Mouse (Mus musculus): ENCODE measurements around the gene Prl5a1.

Prl5a1 gene

DNA sequence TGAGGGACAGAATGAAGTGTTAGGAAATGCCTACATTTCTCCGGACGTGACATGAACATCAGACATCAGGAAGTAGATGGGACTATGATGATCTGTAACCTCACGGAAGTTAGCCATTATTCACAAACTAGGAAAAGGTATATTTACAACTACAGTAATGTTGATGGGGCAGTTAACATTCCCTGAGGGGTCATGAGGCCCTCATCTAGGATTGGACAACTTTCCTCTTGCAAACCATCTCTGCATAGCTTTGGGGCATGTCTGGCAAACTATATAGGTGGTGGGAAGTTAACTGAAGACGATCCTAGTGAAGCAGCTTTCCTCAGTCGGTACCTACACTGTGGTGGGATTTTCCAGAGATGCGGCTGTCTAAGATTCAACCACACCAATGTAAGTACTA is at the start of gene Prl5a1:
TSS of gene Prl5a1 (plus strand) at position 301 of the 400 bp plus-strand sequence.
- no peak for DNase-seq (ENCODE audit: low spot score in 2 of 2)

DNA sequence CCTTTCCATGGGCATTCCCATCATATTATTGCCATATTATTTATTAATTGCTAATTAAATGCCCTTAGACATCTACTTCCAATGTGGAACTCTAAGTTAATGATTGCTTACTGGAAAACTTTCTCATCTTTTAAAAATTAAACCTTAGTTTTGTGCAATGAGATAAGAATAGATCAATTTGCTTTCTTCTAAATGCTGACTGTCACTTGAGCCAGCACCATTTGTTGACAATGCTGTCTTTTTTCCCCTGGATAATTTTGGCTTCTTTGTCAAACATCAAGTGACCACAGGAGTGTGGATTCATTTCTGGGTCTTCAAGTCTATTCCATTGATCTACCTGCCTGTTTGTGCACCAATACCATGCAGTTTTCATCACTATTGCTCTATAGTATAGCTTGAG is 46.1 kb upstream of the Prl5a1 start:
- DNase-seq (ENCODE audit: low spot score in 2 of 2) = no peak

DNA sequence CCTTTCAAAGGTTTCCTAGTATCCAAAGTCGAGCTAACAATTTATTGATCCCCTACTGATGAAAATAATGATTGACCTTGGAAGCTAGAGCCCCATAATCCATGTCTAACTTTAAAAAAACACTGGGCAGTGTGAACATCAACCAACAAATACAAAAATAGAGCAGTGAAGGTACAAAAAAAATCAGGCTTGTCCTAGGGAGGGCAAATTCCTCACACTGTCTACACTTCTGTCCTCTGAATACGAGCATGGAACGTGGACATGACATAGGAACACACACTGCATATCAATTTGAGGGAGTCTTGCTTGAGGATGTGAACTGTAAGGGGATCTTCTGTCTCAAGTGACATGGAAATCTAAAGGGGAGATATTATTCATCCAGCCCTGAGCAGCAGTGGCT is 33.7 kb upstream of the Prl5a1 start:
- no peak for DNase-seq (ENCODE audit: low spot score in 2 of 2)

GRCm38 (mm10) chr13:28132781-28133180 is 9.5 kb upstream of the Prl5a1 start:
- no peak for DNase-seq (ENCODE audit: low spot score in 2 of 2)

- no peak for DNase-seq (ENCODE audit: low spot score in 2 of 2)
These were observed 6.5 kb upstream of the Prl5a1 start for GRCm38 (mm10) chr13:28135790-28136189.
